Comparison of ENCODE assay signal across 12 mouse cellular contexts in the genomic region with DNA sequence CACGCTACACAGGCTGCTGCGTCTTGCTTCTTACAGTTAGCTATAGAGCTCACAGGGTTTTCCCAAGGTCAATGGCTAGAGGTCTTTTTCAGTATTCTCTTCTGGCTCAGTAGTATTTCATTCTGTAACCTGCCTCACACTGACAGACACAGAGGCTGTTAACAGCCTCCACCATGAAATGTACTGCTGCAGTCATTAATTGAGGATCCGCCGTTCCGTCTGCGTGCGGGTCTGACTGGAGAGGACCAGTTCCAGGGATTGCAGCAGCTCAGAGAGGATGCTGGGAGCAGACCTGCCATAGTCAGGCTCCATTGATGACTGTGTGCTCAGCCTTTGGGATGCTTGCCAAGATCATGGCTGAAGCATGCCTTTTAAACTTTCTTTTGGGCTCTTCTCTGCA.
DNase-seq lines count a peak whose midpoint lies in the region; ATAC-seq lines count a peak whose summit lies in the region.
"Had no signal": no experiment of that assay in that cellular context is flagged by ENCODE, and none has a peak within 500 bp of the region (broad histone marks: within the 10 kb centered on the region; RNA-seq: fewer than 3 reads in every experiment).

No protein-coding gene starts in this region.

- no peak overlapping the region for H3K4me3 ChIP-seq in neural tube, embryonic 11.5 days (ENCODE audit: low read depth, low read length)
- no peak overlapping the region for H3K4me3 ChIP-seq in kidney, embryonic 16.5 days (ENCODE audit: low read length)
- no peak overlapping the region for H3K4me3 ChIP-seq in neural tube, embryonic 15.5 days (replicated peaks)

- H3K27me3 ChIP-seq in neural tube, embryonic 11.5 days (ENCODE audit: control insufficient read depth, insufficient read depth, low read length) = no peaks in the 10 kb centered on the region
- no peaks in the 10 kb centered on the region for H3K27me3 ChIP-seq in kidney, embryonic 16.5 days (ENCODE audit: insufficient read depth, low read length)
- H3K27me3 ChIP-seq in neural tube, embryonic 15.5 days (replicated peaks) = no peaks in the 10 kb centered on the region

- WGBS in neural tube, embryonic 11.5 days = 59% methylated on average over 7 of the region's 7 CpGs
- WGBS in kidney, embryonic 16.5 days = 59% methylated on average over 7 of the region's 7 CpGs
- WGBS in neural tube, embryonic 15.5 days = 21% methylated on average over 7 of the region's 7 CpGs

- H3K4me1 ChIP-seq in neural tube, embryonic 11.5 days (ENCODE audit: control insufficient read depth, insufficient read depth, low read length) = no peaks in the 10 kb centered on the region
- peaks cover 6% of the 10 kb centered on the region; the same call in 1 of the 2 replicates for H3K4me1 ChIP-seq in kidney, embryonic 16.5 days (ENCODE audit: insufficient read depth, low read length)
- H3K4me1 ChIP-seq in neural tube, embryonic 15.5 days = peaks cover 11% of the 10 kb centered on the region

- no peak overlapping the region for H3K27ac ChIP-seq in neural tube, embryonic 11.5 days (ENCODE audit: low read depth, low read length)
- H3K27ac ChIP-seq in kidney, embryonic 16.5 days (ENCODE audit: low read length) = no peak overlapping the region
- peak overlapping the region; percentile 65 for H3K27ac ChIP-seq in neural tube, embryonic 15.5 days (replicated peaks)

- H3K9me3 ChIP-seq in neural tube, embryonic 11.5 days (ENCODE audit: control insufficient read depth, low read length) = no peaks in the 10 kb centered on the region
- H3K9me3 ChIP-seq in kidney, embryonic 16.5 days (ENCODE audit: low read length) = no peaks in the 10 kb centered on the region
- H3K9me3 ChIP-seq in neural tube, embryonic 15.5 days (replicated peaks) = no peaks in the 10 kb centered on the region

- no peak overlapping the region for H3K4me2 ChIP-seq in neural tube, embryonic 11.5 days (ENCODE audit: low read depth)
- H3K4me2 ChIP-seq in kidney, embryonic 16.5 days (replicated peaks; ENCODE audit: low read depth, low read length) = no peak overlapping the region
- H3K4me2 ChIP-seq in neural tube, embryonic 15.5 days = peak overlapping the region; percentile 41

- peak; percentile 53; the same call in 1 of the 2 replicates for ATAC-seq in neural tube, embryonic 11.5 days (ENCODE audit: insufficient read depth, low FRiP score, low TSS enrichment)
- 0 out of 2 replicates have a peak, but pooled peaks have one; percentile 27 for ATAC-seq in kidney, embryonic 16.5 days (ENCODE audit: low FRiP score, low TSS enrichment)
- ATAC-seq in neural tube, embryonic 15.5 days (ENCODE audit: low FRiP score) = peak; percentile 81

- H3K36me3 ChIP-seq in neural tube, embryonic 11.5 days (ENCODE audit: control insufficient read depth, insufficient read depth, low read length) = no peaks in the 10 kb centered on the region
- H3K36me3 ChIP-seq in kidney, embryonic 16.5 days (ENCODE audit: insufficient read depth, low read length) = no peaks in the 10 kb centered on the region
- H3K36me3 ChIP-seq in neural tube, embryonic 15.5 days = no peaks in the 10 kb centered on the region

- DNase-seq in adrenal gland, adult (ENCODE audit: inconsistent age in 2 of 2, low spot score in 1 of 2) = peak; percentile 22 to 58
- no peak for DNase-seq in adrenal gland, adult 8-10 months
- peak; percentile 38 for DNase-seq in neural tube, embryonic 11.5 days (ENCODE audit: low spot score)
- no peak for DNase-seq in neural tube, embryonic 10.5 days (ENCODE audit: extremely low spot score, low spot score)
- DNase-seq in urinary bladder, adult 18-20 months (ENCODE audit: low spot score in 2 of 2) = no peak
- no peak for DNase-seq in gastrocnemius, adult 18-20 months (ENCODE audit: low spot score)
- DNase-seq: cerebellum, postnatal 25 days; heart, postnatal 10 days; lung, adult 18-20 months; spleen, adult 18-20 months had no signal

- H3K9ac ChIP-seq in neural tube, embryonic 11.5 days (ENCODE audit: low read length) = no peak overlapping the region
- no peak overlapping the region for H3K9ac ChIP-seq in kidney, embryonic 16.5 days (replicated peaks; ENCODE audit: low read length)
- H3K9ac ChIP-seq in neural tube, embryonic 15.5 days (replicated peaks) = 0 out of 2 replicates have a peak overlapping the region, but pooled peaks have one; percentile 14

Comparison
In these comparisons a context has a peak if more than half of its experiments do, and no peak if none do; other contexts are left out.
1. DNase-seq: peak in adrenal gland, adult (2 of 2) and neural tube, embryonic 11.5 days (single experiment); none in adrenal gland, adult 8-10 months (single experiment), neural tube, embryonic 10.5 days (single experiment), urinary bladder, adult 18-20 months (0 of 2) and gastrocnemius, adult 18-20 months (single experiment).
2. ATAC-seq: peak in every context shown above with its lines; median percentile 81 in neural tube, embryonic 15.5 days; 53 in neural tube, embryonic 11.5 days; 27 in kidney, embryonic 16.5 days.